In genomic region chr19:46732673-46733072, GRCm38 (mm10) we compare ENCODE assay signal across 17 mouse cellular contexts. TPM values are rescaled to one million over a fixed set of nuclear protein-coding genes. Genes with fewer than 3 reads are reported as not detected.
A peak's percentile ranks its signal among the peaks of the same experiment; 100 is the strongest.
DNase-seq lines count a peak whose midpoint lies in the region; ATAC-seq and TF ChIP-seq lines count a peak whose summit lies in the region.
"Not testable (repeated sequence)": the region's sequence is repeated elsewhere in the genome, so short reads cannot be mapped to it uniquely, and the experiment has no call there.
"Had no signal": no experiment of that assay in that cellular context is flagged by ENCODE, and none has a peak within 500 bp of the region (broad histone marks: within the 10 kb centered on the region; RNA-seq: fewer than 3 reads in every experiment).

No protein-coding gene starts in this region.

- H3K9ac ChIP-seq in forebrain, embryonic 11.5 days (ENCODE audit: low read length); liver, postnatal 0 days (replicated peaks): not testable (repeated sequence)

- not testable (repeated sequence) for H3K27ac ChIP-seq in forebrain, embryonic 11.5 days (ENCODE audit: low read depth, low read length); layer of hippocampus, adult 2 months; liver, postnatal 0 days (ENCODE audit: low read depth)

- not testable (repeated sequence) for ATAC-seq in forebrain, embryonic 11.5 days (replicated peaks; ENCODE audit: low FRiP score); liver, postnatal 0 days

- H3K27me3 ChIP-seq in forebrain, embryonic 11.5 days (ENCODE audit: control insufficient read depth, insufficient read depth, low read length); liver, postnatal 0 days (ENCODE audit: insufficient read depth, low read length); splenic B cell, adult 2 months (ENCODE audit: control insufficient read depth, insufficient read depth, low read length, poor library complexity, severe bottlenecking): not testable (repeated sequence)

- TF ChIP-seq CTCF in layer of hippocampus, adult 2 months (conservative IDR thresholded peaks at IDR 0.05), result peak; percentile 57
- peak; percentile 45 for TF ChIP-seq CTCF in liver, postnatal 0 days (IDR thresholded peaks at IDR 0.05; ENCODE audit: low read depth)

- 92% methylated on average over 5 of the region's 5 CpGs for WGBS in forebrain, embryonic 11.5 days
- WGBS in liver, postnatal 0 days (ENCODE audit: insufficient replicate concordance), result 94% methylated on average over 5 of the region's 5 CpGs

- not testable (repeated sequence) for H3K4me3 ChIP-seq in forebrain, embryonic 11.5 days (ENCODE audit: low read depth, low read length); layer of hippocampus, adult 2 months; liver, postnatal 0 days (ENCODE audit: low read depth, low read length)

- H3K9me3 ChIP-seq in forebrain, embryonic 11.5 days (ENCODE audit: control insufficient read depth, low read length); liver, postnatal 0 days (ENCODE audit: low read length): not testable (repeated sequence)

- H3K36me3 ChIP-seq in forebrain, embryonic 11.5 days (ENCODE audit: control insufficient read depth, insufficient read depth, low read length); liver, postnatal 0 days (replicated peaks; ENCODE audit: insufficient read depth, low read length); splenic B cell, adult 2 months (ENCODE audit: control insufficient read depth, insufficient read depth, low read length, poor library complexity, severe bottlenecking): not testable (repeated sequence)

- peak; percentile 19 to 22 for DNase-seq in B cell, adult 2 months
- DNase-seq in forebrain, embryonic 11.5 days (ENCODE audit: low spot score), result peak; percentile 18
- peak; percentile 21 for DNase-seq in induced T-regulatory cell, adult 2 months (ENCODE audit: low read depth)
- not testable (repeated sequence) for DNase-seq in layer of hippocampus, adult 2 months (ENCODE audit: low spot score in 2 of 2); liver, postnatal 0 days
- peak; percentile 15 for DNase-seq in splenic B cell, adult 2 months (ENCODE audit: low read depth, low spot score)
- DNase-seq in thymus, postnatal 4 days, result peak; percentile 39

- H3K4me2 ChIP-seq in forebrain, embryonic 11.5 days (ENCODE audit: low read depth, low read length, severe bottlenecking); liver, postnatal 0 days (ENCODE audit: low read depth, low read length): not testable (repeated sequence)

- not testable (repeated sequence) for H3K4me1 ChIP-seq in forebrain, embryonic 11.5 days (replicated peaks; ENCODE audit: control insufficient read depth, insufficient read depth, low read length); liver, postnatal 0 days (ENCODE audit: insufficient read depth)

- not testable (repeated sequence) for TF ChIP-seq EP300 in liver, postnatal 0 days (IDR thresholded peaks at IDR 0.05; ENCODE audit: low read depth)

RNA-seq across cellular contexts. Expression of gene As3mt, which starts 25.4 kb away (rescaled TPM):
- polyA plus RNA-seq in forebrain, embryonic 11.5 days (2014; fragmentation: Nextera tagmentation; extraction: Ambion mirVana), result 19.4 and 24.0 TPM in 2 replicates
- total RNA-seq in layer of hippocampus, adult 2 months (2021), result 10 to 100 TPM; 23.1 to 25.2 TPM
- polyA plus RNA-seq in liver, postnatal 0 days (2015; fragmentation: Nextera tagmentation; extraction: Ambion mirVana), result 28.4 and 30.1 TPM in 2 replicates

RNA-seq across cellular contexts. Expression of gene Cnnm2, which starts 28.7 kb away (rescaled TPM):
- 3.2 and 3.8 TPM in 2 replicates for polyA plus RNA-seq in forebrain, embryonic 11.5 days (2014; fragmentation: Nextera tagmentation; extraction: Ambion mirVana)
- total RNA-seq in layer of hippocampus, adult 2 months (2021), result 10 to 100 TPM; 37.9 to 38.8 TPM
- polyA plus RNA-seq in liver, postnatal 0 days (2015; fragmentation: Nextera tagmentation; extraction: Ambion mirVana), result 1.6 and 2.0 TPM in 2 replicates

RNA-seq across cellular contexts. Expression of gene Borcs7, which starts 43.0 kb away (rescaled TPM):
- 11.3 and 12.6 TPM in 2 replicates for polyA plus RNA-seq in forebrain, embryonic 11.5 days (2014; fragmentation: Nextera tagmentation; extraction: Ambion mirVana)
- total RNA-seq in layer of hippocampus, adult 2 months (2021), result 10 to 100 TPM; 22.8 TPM
- 6.6 and 7.1 TPM in 2 replicates for polyA plus RNA-seq in liver, postnatal 0 days (2015; fragmentation: Nextera tagmentation; extraction: Ambion mirVana)

RNA-seq across cellular contexts. Expression of gene Cyp17a1, which starts 59.7 kb away (rescaled TPM):
- not detected in 2 replicates for polyA plus RNA-seq in forebrain, embryonic 11.5 days (2014; fragmentation: Nextera tagmentation; extraction: Ambion mirVana)
- not detected for total RNA-seq in layer of hippocampus, adult 2 months (2021)
- polyA plus RNA-seq in liver, postnatal 0 days (2015; fragmentation: Nextera tagmentation; extraction: Ambion mirVana), result 3.3 and 5.8 TPM in 2 replicates
- total RNA-seq: CH12.LX; ES-E14; gastrocnemius, adult 8-10 months; gastrocnemius, postnatal 36 days; heart, postnatal 10 days had no signal
- polyA plus RNA-seq: C2C12; embryonic facial prominence, embryonic 10.5 days; forebrain, embryonic 14.5 days; hindbrain, embryonic 12.5 days; hindbrain, embryonic 16.5 days had no signal
